Mouse (Mus musculus) adrenal gland, adult 10 weeks (tissue): ENCODE data around the gene Samt2. TPM values are rescaled to one million over a fixed set of nuclear protein-coding genes. Genes with fewer than 3 reads are reported as not detected.

Experiments
- polyA plus RNA-seq: library from polyadenylated mRNA; stranded (reverse); fragments of 350-450 nt; fragmentation: Illumina TruSeq; extraction: RNeasy Lipid Tissue Mini Kit (QIAGEN cat#74804); gene quantifications from one replicate; pipeline ENCODE4 v1.2.3, GENCODE M21; 2014; ENCODE audit warnings: low read depth, low replicate concordance

Samt2 gene
- polyA plus RNA-seq: not detected

DNA sequence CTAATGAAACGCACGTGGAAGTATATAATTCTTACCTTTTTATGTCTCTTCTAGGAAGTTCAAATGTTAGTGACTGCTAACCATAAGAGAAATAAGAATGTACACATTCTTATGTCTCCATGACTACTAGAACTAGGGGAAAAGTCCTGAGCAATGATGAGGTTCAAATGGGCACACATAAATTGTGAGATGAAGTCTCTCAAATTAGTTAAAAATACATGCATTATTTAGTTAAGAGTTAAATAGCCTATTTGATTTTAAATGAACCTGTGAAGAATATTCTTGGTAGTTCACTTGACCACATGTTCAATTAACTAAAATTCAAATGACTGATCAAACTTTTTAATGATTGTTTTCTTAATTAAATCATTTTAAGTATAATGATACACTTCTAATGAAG is at the start of gene Samt2:
TSS of gene Samt2 (minus strand) at position 101 of the 400 bp plus-strand sequence.

Other genes starting within 250 kb of the Samt2 start
- gene 4930524N10Rik, start 236.0 kb downstream of the Samt2 start, polyA plus RNA-seq: not detected
- gene Samt4, start 97.4 kb downstream of the Samt2 start, polyA plus RNA-seq: not detected